Mouse (Mus musculus) T-cell, adult 2 months (primary cell): ENCODE measurements around the gene Jund.

ENCODE experiments used
- DNase-seq: peaks from one replicate; pipeline ENCODE4 v3.0.0; 2022; ENCODE audit warnings: low spot score

The Jund gene

GRCm38 (mm10) chr8:70698310-70699109 is at the start of gene Jund:
Gene Jund (plus strand): TSS chr8:70698949.
- peak; percentile 100 for DNase-seq

DNA sequence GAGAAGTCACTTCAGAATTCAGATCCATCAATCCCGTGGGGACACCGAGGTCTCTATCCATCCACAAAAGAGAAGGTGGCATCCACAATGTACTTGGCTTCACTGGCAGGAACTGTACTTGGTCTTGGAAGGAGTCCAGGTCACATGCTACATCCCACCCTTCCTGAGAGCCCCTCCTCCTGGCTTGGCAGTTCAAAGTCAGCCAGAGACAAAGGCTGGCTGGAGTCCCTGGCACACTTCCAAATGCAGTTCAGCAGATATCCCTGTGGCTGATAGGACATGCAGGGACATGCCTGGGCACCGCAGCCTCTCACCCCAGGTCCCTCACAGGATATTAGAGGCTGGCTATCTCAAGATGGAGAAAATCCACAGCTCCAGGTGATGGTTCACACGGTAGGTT is 49.4 kb upstream of the Jund start:
- no peak for DNase-seq

DNA sequence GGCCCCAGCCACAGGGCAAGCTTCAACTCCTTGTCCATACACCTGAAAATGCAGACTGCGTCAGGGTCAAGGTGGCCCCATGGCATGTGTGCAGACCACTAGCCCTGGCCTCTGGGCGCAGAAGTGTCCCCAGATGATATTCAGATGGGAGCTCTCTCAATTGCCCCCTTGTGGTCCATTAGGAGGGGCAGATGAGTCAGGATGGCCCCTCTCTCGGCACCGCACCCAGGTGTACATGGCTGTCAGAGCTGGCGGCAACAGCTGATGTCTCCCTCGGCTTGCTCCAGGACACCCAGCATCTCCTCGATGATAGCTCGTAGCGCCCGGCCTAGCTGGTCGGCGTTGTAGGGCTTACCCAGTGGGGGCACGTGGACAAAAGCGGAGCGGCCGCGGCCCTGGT is 48.4 kb upstream of the Jund start:
- no peak for DNase-seq

DNA sequence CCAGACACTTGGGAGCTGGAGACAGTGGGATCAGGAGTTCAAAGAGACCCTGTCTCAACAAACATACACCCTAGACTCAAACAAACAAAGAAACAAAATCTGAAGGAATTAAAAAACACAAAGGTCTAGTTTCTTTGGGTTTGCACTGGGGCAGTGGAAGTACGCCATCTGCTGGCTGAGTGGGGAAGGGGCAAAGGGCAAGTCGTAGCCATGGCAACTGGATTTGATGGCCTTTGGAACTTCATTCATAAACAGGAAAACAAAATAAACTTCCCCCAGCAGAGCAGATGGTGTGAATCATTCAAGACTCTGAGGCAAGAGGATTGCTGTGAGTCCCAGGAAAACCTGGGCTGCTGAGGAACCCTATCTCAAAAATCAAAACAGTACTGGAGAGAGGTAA is 45.5 kb upstream of the Jund start:
- peak; percentile 73 for DNase-seq

GRCm38 (mm10) chr8:70654121-70654520 is 44.6 kb upstream of the Jund start:
- no peak for DNase-seq

GRCm38 (mm10) chr8:70655469-70655868 is 43.3 kb upstream of the Jund start:
- no peak for DNase-seq

DNA sequence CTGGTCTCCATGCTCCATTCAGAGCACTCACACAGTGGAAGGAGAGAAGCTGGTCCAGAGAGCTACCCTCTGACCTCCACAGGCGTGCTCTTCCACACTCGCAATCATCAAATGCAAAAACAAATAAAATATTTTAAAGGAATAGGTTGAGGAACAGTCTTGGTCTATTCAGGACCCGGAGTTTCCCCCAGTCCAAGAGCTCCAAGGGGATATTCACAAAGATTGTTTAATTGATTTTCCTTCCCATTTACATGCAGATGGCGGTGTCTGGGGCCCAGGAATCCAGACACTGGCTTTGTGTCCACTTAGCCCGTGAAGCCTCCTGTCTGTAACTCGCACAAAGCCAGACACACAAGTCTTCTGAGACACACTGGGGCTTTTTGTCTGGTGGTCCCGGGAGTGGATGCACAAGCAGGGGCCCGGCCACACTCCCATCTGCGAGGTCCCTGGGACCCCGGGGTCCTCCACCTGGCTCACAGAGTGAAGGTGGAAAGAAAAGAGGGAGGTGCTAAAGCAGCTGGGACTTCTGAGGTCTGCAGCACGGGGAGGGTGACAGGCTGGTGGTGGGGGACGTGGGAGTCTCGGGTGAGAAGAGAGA is 42.5 kb upstream of the Jund start:
- no peak for DNase-seq

GRCm38 (mm10) chr8:70657214-70657613 is 41.5 kb upstream of the Jund start:
- DNase-seq: no peak

DNA sequence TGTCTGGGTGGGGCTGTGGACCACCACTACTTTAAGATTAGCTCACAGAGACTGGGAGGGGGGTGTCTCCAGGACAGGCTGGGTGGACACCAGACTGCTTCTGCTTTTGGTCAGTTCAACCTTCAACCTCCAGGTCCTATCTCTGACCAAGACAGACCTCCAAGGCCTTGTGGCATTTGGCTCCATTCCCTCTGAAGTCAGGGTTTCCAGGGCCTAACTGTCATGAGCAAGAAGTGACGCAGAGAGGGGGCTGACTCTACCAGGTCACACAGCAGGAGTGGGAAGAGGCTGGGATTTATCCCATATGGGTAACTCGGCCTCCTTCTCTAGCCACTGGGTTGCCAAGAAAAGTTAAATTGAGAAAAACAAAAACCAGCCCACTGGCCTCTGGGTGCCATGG is 41.0 kb upstream of the Jund start:
- DNase-seq: no peak

DNA sequence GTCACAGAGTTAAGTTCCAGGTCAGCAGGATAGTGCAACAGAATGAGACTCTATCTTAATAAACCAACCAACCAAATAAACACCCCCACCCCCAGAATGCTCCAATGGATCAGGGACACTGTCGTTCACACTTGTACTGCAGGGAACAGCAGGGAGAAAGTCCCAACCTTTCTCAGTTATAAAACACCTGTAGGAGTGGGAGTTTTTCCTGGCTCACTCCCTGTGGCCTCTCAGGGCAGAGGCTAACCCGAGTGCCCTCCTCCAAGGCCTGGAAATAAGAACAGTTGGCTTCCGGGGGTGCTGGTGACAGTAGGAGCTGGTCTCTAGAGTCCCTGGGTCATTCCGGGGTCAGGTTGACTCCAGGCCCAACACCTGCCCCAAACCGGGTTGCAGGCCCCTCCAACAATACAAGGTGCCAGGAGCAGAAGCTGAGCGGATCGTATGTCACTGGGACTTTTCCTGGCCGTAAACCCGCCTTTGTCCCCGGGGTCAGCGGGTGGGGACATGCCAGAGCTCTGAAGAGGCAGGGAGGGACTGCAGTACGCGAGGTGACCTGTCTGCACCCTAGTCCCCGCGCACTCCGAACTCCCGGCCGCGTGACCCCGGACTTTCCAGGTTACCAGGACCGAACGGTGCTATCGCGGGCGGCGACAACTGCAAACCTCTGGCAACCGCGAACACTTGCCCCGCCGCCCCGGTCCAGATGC is 39.7 kb upstream of the Jund start:
- no peak for DNase-seq

DNA sequence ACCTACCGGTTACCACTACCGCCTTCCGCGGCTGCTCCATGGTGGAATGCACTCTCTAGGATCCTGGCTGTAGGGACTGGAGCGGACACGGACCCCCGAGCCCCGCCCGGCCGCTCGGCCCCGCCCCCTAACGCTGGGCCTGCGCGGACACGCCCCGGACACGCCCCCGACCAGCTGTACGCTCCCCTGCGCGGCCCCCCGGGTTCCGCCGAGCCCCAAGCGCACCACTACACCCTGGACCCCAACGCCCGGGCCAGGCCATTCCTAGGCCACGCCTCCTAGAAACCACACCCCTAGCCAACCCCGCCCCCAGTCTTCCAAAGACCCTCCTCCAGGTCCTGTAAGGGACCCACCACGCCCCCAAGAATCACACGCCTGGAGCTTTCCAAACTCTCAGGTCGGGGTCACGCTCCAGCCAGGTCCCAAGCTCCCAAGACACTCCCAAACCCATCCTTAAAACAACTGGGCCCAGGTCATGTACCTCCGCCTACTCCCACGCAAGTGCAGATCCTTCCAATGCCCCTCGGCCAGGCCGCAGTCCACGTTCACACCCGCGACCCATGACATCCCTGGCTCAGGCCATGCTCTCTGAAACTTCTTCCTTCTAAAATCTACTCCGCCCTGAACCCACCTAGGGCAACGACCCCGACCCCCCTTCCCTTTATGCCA is 39.0 kb upstream of the Jund start:
- peak; percentile 58 for DNase-seq

DNA sequence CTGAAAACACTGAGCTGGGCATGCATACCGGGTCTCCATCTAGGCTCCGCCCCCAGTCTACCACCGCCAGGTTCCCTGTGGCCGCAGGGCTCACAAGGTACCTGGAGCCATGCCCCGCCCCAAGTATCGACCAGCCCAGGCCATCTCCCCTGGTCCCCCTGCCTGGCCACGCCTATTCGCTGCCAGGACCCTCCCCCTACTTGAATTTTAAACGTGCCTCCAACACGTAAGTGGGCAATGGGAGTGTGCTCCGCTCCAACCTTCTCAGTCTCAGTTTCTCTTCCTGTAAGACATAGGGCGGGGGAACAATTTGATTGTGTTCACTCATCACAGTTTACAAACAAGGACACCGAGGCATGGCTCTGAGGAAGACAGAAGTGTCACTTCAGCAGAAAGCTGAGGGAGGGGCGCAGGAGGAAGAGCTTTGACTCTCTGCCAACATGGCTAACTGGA is 38.5 kb upstream of the Jund start, which contains the start of gene Pgpep1:
TSS of gene Pgpep1 (minus strand) at position 116 of the 453 bp plus-strand sequence.
- no peak for DNase-seq

GRCm38 (mm10) chr8:70663691-70664090 is 35.1 kb upstream of the Jund start:
- DNase-seq: no peak

DNA sequence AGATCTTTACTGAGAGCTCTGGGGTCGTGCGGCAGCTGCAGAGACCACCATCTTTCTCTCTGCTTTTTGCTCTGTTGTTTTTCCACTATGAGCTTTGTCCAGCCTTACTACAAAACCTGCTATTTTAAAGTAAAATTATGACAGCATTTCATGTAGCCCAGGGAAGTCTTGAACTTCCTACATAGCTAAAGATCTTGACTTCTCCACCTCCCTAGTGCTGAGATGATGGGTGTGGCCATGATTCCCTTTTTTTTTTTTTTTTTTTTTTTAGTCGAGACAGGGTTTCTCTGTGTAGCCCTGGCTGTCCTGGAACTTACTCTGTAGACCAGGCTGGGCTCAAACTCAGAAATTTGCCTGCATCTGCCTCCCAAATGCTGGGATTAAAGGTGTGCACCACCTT is 34.1 kb upstream of the Jund start:
- DNase-seq: no peak

DNA sequence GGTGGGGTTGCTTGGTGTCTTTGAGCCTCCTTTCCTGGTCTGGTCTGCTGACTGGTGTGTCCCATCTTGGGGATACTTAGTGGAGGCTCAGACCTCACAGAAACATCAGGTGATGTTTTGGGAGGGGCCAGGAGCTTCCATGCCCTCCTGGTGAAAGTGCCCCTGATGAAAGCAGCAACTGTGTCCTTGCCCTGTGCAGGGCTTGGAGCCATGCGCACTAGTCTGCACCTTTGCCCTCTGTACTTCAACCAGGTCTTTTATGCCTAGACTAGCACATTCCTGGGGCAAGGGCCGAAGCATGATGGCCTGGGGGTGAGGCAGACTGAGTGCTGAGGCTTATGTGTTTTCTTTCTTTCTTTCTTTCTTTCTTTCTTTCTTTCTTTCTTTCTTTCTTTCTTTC is 33.1 kb upstream of the Jund start:
- no peak for DNase-seq

- DNase-seq: no peak
Observed at GRCm38 (mm10) chr8:70667071-70667470, 31.7 kb upstream of the Jund start.

GRCm38 (mm10) chr8:70671615-70672324 is 27.0 kb upstream of the Jund start:
- no peak for DNase-seq

DNA sequence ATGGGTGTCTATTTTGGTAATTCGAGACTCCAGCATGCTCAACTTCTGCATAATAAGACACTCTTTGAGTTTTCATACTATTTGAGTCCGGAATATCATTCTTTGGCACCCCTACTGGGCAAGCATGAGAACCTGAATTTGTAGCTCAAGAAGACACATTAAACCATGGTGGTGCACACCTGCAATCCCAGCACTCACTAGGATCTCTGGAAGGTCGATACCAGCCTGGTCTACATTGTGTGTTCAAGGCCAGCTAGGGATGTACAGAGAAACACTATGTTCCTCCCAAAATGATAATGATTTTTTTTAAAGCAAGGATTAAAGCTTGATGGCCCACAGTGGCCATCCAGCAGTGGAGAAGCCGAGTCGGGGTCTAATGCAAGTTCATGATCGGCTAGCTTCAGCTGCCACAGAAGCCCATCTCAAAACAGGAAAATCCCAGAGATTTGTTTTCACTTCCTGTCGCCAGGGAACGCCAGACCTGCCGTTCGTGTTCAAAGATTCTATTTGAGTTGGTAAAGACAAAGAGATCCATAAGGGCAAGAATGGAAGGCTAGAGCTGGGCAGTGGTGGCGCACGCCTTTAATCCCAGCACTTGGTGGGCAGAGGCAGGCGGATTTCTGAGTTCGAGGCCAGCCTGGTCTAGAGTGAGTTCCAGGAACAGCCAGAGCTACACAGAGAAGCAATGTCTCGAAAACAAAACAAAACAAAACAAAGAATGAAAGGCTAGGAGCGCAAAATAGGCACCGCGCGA is 26.2 kb upstream of the Jund start:
- no peak for DNase-seq

GRCm38 (mm10) chr8:70673079-70673856 is 25.5 kb upstream of the Jund start, which contains the start of gene Lsm4:
Gene Lsm4 (plus strand): TSS chr8:70673248.
- peak; percentile 98 for DNase-seq

- DNase-seq: no peak
Observed at GRCm38 (mm10) chr8:70674109-70674508, 24.6 kb upstream of the Jund start.
